Mouse (Mus musculus): ENCODE measurements around the gene Mis12. TPM values are rescaled to one million over a fixed set of nuclear protein-coding genes. Genes with fewer than 3 reads are reported as not detected.
A peak's percentile ranks its signal among the peaks of the same experiment; 100 is the strongest.

Mis12 gene
- total RNA-seq, 2 experiments from 2014 or later: 6.2 to 7.1 TPM

GRCm38 (mm10) chr11:71007831-71008230, 11.6 kb upstream of the Mis12 start:
- intact Hi-C loops (cut with DNase I): no loop called here
- DNase-seq (ENCODE audit: low spot score): no peak

- DNase-seq (ENCODE audit: low spot score): peak; percentile 44
- intact Hi-C loops (cut with DNase I): no loop called here
These were observed 11.1 kb upstream of the Mis12 start for GRCm38 (mm10) chr11:71008321-71008720.

- DNase-seq (ENCODE audit: low spot score): no peak
These were observed 6.7 kb upstream of the Mis12 start for GRCm38 (mm10) chr11:71012743-71013142.

GRCm38 (mm10) chr11:71017051-71017450, 2.4 kb upstream of the Mis12 start:
- no peak for DNase-seq (ENCODE audit: low spot score)
- intact Hi-C loops (cut with DNase I): loop anchor here (5.0 kb wide), 1 partner anchor 45 kb away; the partner anchor contains the start of gene Rpain

More at GRCm38 (mm10) chr11:71012743-71013142, 6.7 kb upstream of the Mis12 start:
- intact Hi-C loops (cut with DNase I): no loop called here

- intact Hi-C loops (cut with DNase I): loop anchor here (2.0 to 5.0 kb wide), 2 partner anchors 14 to 46 kb away; partner anchors contain the start of genes Dhx33 and Rpain
- no peak for DNase-seq (ENCODE audit: low spot score)
These were observed 803 bp upstream of the Mis12 start for GRCm38 (mm10) chr11:71018416-71019200.

- intact Hi-C loops (cut with DNase I): loop anchor here (10.0 kb wide), 1 partner anchor 117 kb away; the partner anchor contains the start of gene Nlrp1a
- DNase-seq (ENCODE audit: low spot score): no peak
These were observed 8.9 kb downstream of the Mis12 start for GRCm38 (mm10) chr11:71028280-71028679.

- intact Hi-C loops (cut with DNase I): loop anchor here (10.0 kb wide), 1 partner anchor 115 kb away; the partner anchor contains the start of gene Nlrp1a
- DNase-seq (ENCODE audit: low spot score): no peak
These were observed 10.2 kb downstream of the Mis12 start for GRCm38 (mm10) chr11:71029403-71030118.

- no peak for DNase-seq (ENCODE audit: low spot score)
- intact Hi-C loops (cut with DNase I): no loop called here
These were observed 12.7 kb downstream of the Mis12 start for GRCm38 (mm10) chr11:71032070-71032469.

GRCm38 (mm10) chr11:71032491-71033162, 13.2 kb downstream of the Mis12 start:
- DNase-seq (ENCODE audit: low spot score): no peak
- intact Hi-C loops (cut with DNase I): no loop called here

GRCm38 (mm10) chr11:71033163-71033761, 13.9 kb downstream of the Mis12 start, which contains the start of gene 6330403K07Rik:
TSS of gene 6330403K07Rik (minus strand) at chr11:71033513.
- no peak for DNase-seq (ENCODE audit: low spot score)
- intact Hi-C loops (cut with DNase I): no loop called here

- intact Hi-C loops (cut with DNase I): no loop called here
These were observed 20.3 kb downstream of the Mis12 start for GRCm38 (mm10) chr11:71039526-71040298.

GRCm38 (mm10) chr11:71052554-71052953, 33.1 kb downstream of the Mis12 start:
- DNase-seq (ENCODE audit: low spot score): no peak
- intact Hi-C loops (cut with DNase I): loop anchor here (5.0 kb wide), 2 partner anchors 70 to 275 kb away; partner anchors contain the start of gene C1qbp

More at GRCm38 (mm10) chr11:71039526-71040298, 20.3 kb downstream of the Mis12 start:
- DNase-seq (ENCODE audit: low spot score): no peak

- no peak for DNase-seq (ENCODE audit: low spot score)
- intact Hi-C loops (cut with DNase I): no loop called here
These were observed 56.9 kb downstream of the Mis12 start for GRCm38 (mm10) chr11:71076342-71076741.

Other genes with a start within 250 kb of the Mis12 start
- gene Scimp, start 207.0 kb upstream of the Mis12 start, total RNA-seq (2021): under 1 TPM; 0.55 to 0.64 TPM
- gene Rabep1, start 174.8 kb upstream of the Mis12 start, total RNA-seq (2021): 10 to 100 TPM; 35.8 to 36.8 TPM
- gene Nup88, start 49.6 kb upstream of the Mis12 start, total RNA-seq (2021): 10 to 100 TPM; 47.0 TPM
- 10 to 100 TPM; 15.2 to 15.7 TPM for gene Rpain, start 49.4 kb upstream of the Mis12 start, total RNA-seq (2021)
- gene C1qbp, start 36.6 kb upstream of the Mis12 start, total RNA-seq (2021): 100 to 1,000 TPM; 218 to 234 TPM
- 1 to 10 TPM; 8.1 to 9.3 TPM for gene Dhx33, start 15.2 kb upstream of the Mis12 start, total RNA-seq (2021)
- gene Derl2, start 230 bp downstream of the Mis12 start, total RNA-seq (2021): 10 to 100 TPM; 34.8 to 35.6 TPM
- gene 6330403K07Rik, start 13.9 kb downstream of the Mis12 start, total RNA-seq (2021): under 1 TPM; 0.49 to 0.75 TPM
- gene Nlrp1a, start 125.1 kb downstream of the Mis12 start, total RNA-seq (2021): 1 to 10 TPM in 1 of 2 experiments, under 1 TPM in 1; 0.95 to 1.1 TPM
- gene Nlrp1b, start 211.1 kb downstream of the Mis12 start, total RNA-seq (2021): under 1 TPM; 0.10 to 0.20 TPM

Data from heart, postnatal 25 days (tissue).